In the genomic region with DNA sequence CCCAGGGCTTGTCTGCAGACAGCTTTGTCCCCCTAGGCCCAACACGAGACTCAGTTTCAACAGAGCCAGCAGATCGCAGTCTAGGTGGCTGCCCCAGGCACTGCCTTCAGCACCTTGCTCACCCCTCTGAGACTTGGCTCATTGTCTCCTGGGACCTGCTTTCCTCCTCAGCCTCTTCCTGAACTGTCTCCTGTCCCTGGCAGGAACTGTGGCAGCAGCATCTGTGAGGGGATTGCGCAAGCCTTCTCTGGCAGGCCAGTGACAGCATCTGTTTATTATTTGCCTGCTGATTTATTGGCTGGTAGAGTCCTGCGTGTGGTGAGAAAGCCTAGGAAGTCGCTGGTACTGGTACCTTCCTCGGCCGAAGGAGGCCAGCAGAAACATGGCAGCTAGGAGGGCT, we compare ENCODE assay signal across 10 mouse cellular contexts.
DNase-seq lines count a peak whose midpoint lies in the region; ATAC-seq and TF ChIP-seq lines count a peak whose summit lies in the region.
"Had no signal": no experiment of that assay in that cellular context is flagged by ENCODE, and none has a peak within 500 bp of the region (broad histone marks: within the 10 kb centered on the region; RNA-seq: fewer than 3 reads in every experiment).

No protein-coding gene starts in this region.

- no peak overlapping the region for H3K4me3 ChIP-seq in midbrain, postnatal 0 days (ENCODE audit: low read depth, low read length)
- H3K4me3 ChIP-seq in midbrain, embryonic 10.5 days, result no peak overlapping the region
- H3K4me3 ChIP-seq in embryonic facial prominence, embryonic 14.5 days (ENCODE audit: low read depth, low read length), result no peak overlapping the region
- H3K4me3 ChIP-seq: forebrain, embryonic 13.5 days; hindbrain, embryonic 13.5 days had no signal

- H3K27me3 ChIP-seq in midbrain, postnatal 0 days (ENCODE audit: insufficient read depth, low read length), result no peaks in the 10 kb centered on the region
- H3K27me3 ChIP-seq in midbrain, embryonic 10.5 days (ENCODE audit: low read depth, poor library complexity, severe bottlenecking), result peaks cover 6% of the 10 kb centered on the region; the same call in 1 of the 2 replicates
- no peaks in the 10 kb centered on the region for H3K27me3 ChIP-seq in embryonic facial prominence, embryonic 14.5 days (replicated peaks; ENCODE audit: control insufficient read depth, insufficient read depth, low read length)
- H3K27me3 ChIP-seq: forebrain, embryonic 13.5 days; hindbrain, embryonic 13.5 days had no signal

- no peak overlapping the region for H3K4me2 ChIP-seq in midbrain, postnatal 0 days (ENCODE audit: low read depth, low read length, poor library complexity, severe bottlenecking)
- H3K4me2 ChIP-seq in embryonic facial prominence, embryonic 14.5 days (ENCODE audit: low read depth, low read length), result no peak overlapping the region
- H3K4me2 ChIP-seq: forebrain, embryonic 13.5 days; hindbrain, embryonic 13.5 days had no signal

- no peak overlapping the region for H3K27ac ChIP-seq in midbrain, postnatal 0 days (ENCODE audit: low read depth, low read length)
- no peak overlapping the region for H3K27ac ChIP-seq in midbrain, embryonic 10.5 days (replicated peaks)
- no peak overlapping the region for H3K27ac ChIP-seq in embryonic facial prominence, embryonic 14.5 days (replicated peaks; ENCODE audit: low read depth, low read length)
- H3K27ac ChIP-seq: forebrain, embryonic 13.5 days; hindbrain, embryonic 13.5 days had no signal

- H3K4me1 ChIP-seq in midbrain, postnatal 0 days (ENCODE audit: insufficient read depth, low read length), result no peaks in the 10 kb centered on the region
- H3K4me1 ChIP-seq in midbrain, embryonic 10.5 days, result no peaks in the 10 kb centered on the region
- no peaks in the 10 kb centered on the region for H3K4me1 ChIP-seq in embryonic facial prominence, embryonic 14.5 days (ENCODE audit: control insufficient read depth, insufficient read depth, low read length)

- intact Hi-C loops in gastrocnemius, postnatal 36 days (cut with DNase I), result no loop called here

- no peak overlapping the region for H3K9ac ChIP-seq in midbrain, postnatal 0 days (replicated peaks; ENCODE audit: low read length, poor library complexity, severe bottlenecking)
- H3K9ac ChIP-seq in embryonic facial prominence, embryonic 14.5 days (ENCODE audit: low read depth, low read length), result no peak overlapping the region
- H3K9ac ChIP-seq: forebrain, embryonic 13.5 days; hindbrain, embryonic 13.5 days had no signal

- 75% methylated on average over 7 of the region's 7 CpGs for WGBS in midbrain, postnatal 0 days
- WGBS in midbrain, embryonic 10.5 days, result 83% methylated on average over 7 of the region's 7 CpGs
- WGBS in embryonic facial prominence, embryonic 14.5 days, result 37% methylated on average over 7 of the region's 7 CpGs

- H3K36me3 ChIP-seq in midbrain, postnatal 0 days (ENCODE audit: insufficient read depth, low read length), result no peaks in the 10 kb centered on the region
- H3K36me3 ChIP-seq in midbrain, embryonic 10.5 days, result no peaks in the 10 kb centered on the region
- H3K36me3 ChIP-seq in embryonic facial prominence, embryonic 14.5 days (ENCODE audit: control insufficient read depth, insufficient read depth, low read length), result no peaks in the 10 kb centered on the region
- H3K36me3 ChIP-seq: hindbrain, embryonic 13.5 days had no signal

- no peaks in the 10 kb centered on the region for H3K9me3 ChIP-seq in midbrain, postnatal 0 days (ENCODE audit: low read length)
- no peaks in the 10 kb centered on the region for H3K9me3 ChIP-seq in midbrain, embryonic 10.5 days (replicated peaks)
- no peaks in the 10 kb centered on the region for H3K9me3 ChIP-seq in embryonic facial prominence, embryonic 14.5 days (ENCODE audit: control insufficient read depth, low read length)
- H3K9me3 ChIP-seq: hindbrain, embryonic 13.5 days had no signal

- no peak for ATAC-seq in midbrain, postnatal 0 days (ENCODE audit: low FRiP score)
- ATAC-seq in embryonic facial prominence, embryonic 14.5 days (ENCODE audit: low read depth), result no peak
- ATAC-seq: forebrain, embryonic 13.5 days had no signal

- peak; percentile 11 for DNase-seq in gastrocnemius, postnatal 25 days
- no peak for DNase-seq in gastrocnemius, postnatal 36 days
- peak; percentile 51 for DNase-seq in midbrain, postnatal 0 days (ENCODE audit: low spot score)
- DNase-seq in midbrain, embryonic 10.5 days (ENCODE audit: low spot score), result no peak
- DNase-seq in embryonic facial prominence, embryonic 14.5 days (ENCODE audit: low spot score), result peak; percentile 43
- no peak for DNase-seq in urinary bladder, postnatal 10 days (ENCODE audit: low spot score)
- no peak for DNase-seq in testis, postnatal 14 days (ENCODE audit: low spot score)
- DNase-seq: kidney, postnatal 25 days had no signal

- no peak for TF ChIP-seq CTCF in midbrain, postnatal 0 days (IDR thresholded peaks at IDR 0.05)

Comparison
In these comparisons a context has a peak if more than half of its experiments do, and no peak if none do; other contexts are left out.
1. DNase-seq: peak in gastrocnemius, postnatal 25 days (single experiment), midbrain, postnatal 0 days (single experiment) and embryonic facial prominence, embryonic 14.5 days (single experiment); none in gastrocnemius, postnatal 36 days (0 of 2), midbrain, embryonic 10.5 days (single experiment), urinary bladder, postnatal 10 days (single experiment) and testis, postnatal 14 days (single experiment).